Mouse (Mus musculus): ENCODE data around the gene Plbd2. TPM values are rescaled to one million over a fixed set of nuclear protein-coding genes. Genes with fewer than 3 reads are reported as not detected.

Gene Plbd2
- polyA plus RNA-seq, 1 experiment from 2014 or later: 28.7 TPM

GRCm38 (mm10) chr5:120493873-120494395, 9.5 kb downstream of the Plbd2 start:
- 78% methylated on average over 9 of the region's 9 CpGs for WGBS (ENCODE audit: insufficient replicate concordance)
- Histone ChIP-seq H3K4me3 (ENCODE audit: low read depth, low read length) (no peak overlapping the region), H3K27me3 (ENCODE audit: control insufficient read depth, insufficient read depth, low read length) (no peaks in the 10 kb centered on the region), H3K9me3 (replicated peaks; ENCODE audit: control insufficient read depth, low read length) (no peaks in the 10 kb centered on the region), H3K27ac (ENCODE audit: low read depth, low read length) (no peak overlapping the region), H3K9ac (ENCODE audit: low read depth, low read length) (no peak overlapping the region), H3K36me3 (ENCODE audit: control insufficient read depth, insufficient read depth, low read length) (no peaks in the 10 kb centered on the region), H3K4me2 (no peak overlapping the region), H3K4me1 (ENCODE audit: control insufficient read depth, insufficient read depth, low read length) (no peaks in the 10 kb centered on the region)
- no peak for ATAC-seq (replicated peaks; ENCODE audit: insufficient number of reproducible peaks, low FRiP score, low TSS enrichment)

DNA sequence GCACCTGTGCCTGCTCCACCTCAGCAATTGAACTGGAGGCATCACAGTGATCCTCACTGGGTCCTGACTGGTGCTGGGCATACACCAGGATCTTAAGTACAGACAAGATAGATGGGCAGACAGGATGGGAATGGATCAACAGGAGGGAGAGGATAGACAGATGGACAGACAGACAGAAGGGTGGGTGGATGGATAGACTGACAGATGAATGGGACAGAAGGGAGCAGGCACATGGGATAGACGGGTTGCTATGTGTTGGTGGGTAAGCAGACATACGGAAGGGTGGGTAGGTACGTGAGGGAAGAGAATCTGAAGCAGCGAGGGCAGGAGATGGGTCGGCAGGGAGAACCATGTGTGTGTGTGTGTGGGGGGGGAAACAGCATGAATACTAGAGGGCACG, 10.0 kb downstream of the Plbd2 start:
- H3K9ac ChIP-seq (ENCODE audit: low read depth, low read length): no peak overlapping the region
- H3K27ac ChIP-seq (ENCODE audit: low read depth, low read length): no peak overlapping the region
- no peak overlapping the region for H3K4me3 ChIP-seq (ENCODE audit: low read depth, low read length)
- 83% methylated on average over 6 of the region's 6 CpGs for WGBS (ENCODE audit: insufficient replicate concordance)
- no peaks in the 10 kb centered on the region for H3K9me3 ChIP-seq (replicated peaks; ENCODE audit: control insufficient read depth, low read length)
- no peaks in the 10 kb centered on the region for H3K36me3 ChIP-seq (ENCODE audit: control insufficient read depth, insufficient read depth, low read length)
- H3K27me3 ChIP-seq (ENCODE audit: control insufficient read depth, insufficient read depth, low read length): no peaks in the 10 kb centered on the region
- no peak overlapping the region for H3K4me2 ChIP-seq
- H3K4me1 ChIP-seq (ENCODE audit: control insufficient read depth, insufficient read depth, low read length): no peaks in the 10 kb centered on the region
- no peak for ATAC-seq (replicated peaks; ENCODE audit: insufficient number of reproducible peaks, low FRiP score, low TSS enrichment)

GRCm38 (mm10) chr5:120492437-120492836, 11.0 kb downstream of the Plbd2 start:
- 0 out of 2 replicates have a peak, but pooled peaks cover under 1% of the 10 kb centered on the region for H3K36me3 ChIP-seq (ENCODE audit: control insufficient read depth, insufficient read depth, low read length)
- ATAC-seq (replicated peaks; ENCODE audit: insufficient number of reproducible peaks, low FRiP score, low TSS enrichment): no peak
- H3K9me3 ChIP-seq (replicated peaks; ENCODE audit: control insufficient read depth, low read length): no peaks in the 10 kb centered on the region
- H3K9ac ChIP-seq (ENCODE audit: low read depth, low read length): no peak overlapping the region
- no peak overlapping the region for H3K4me3 ChIP-seq (ENCODE audit: low read depth, low read length)
- no peaks in the 10 kb centered on the region for H3K27me3 ChIP-seq (ENCODE audit: control insufficient read depth, insufficient read depth, low read length)
- H3K4me2 ChIP-seq: no peak overlapping the region
- H3K27ac ChIP-seq (ENCODE audit: low read depth, low read length): no peak overlapping the region
- H3K4me1 ChIP-seq (ENCODE audit: control insufficient read depth, insufficient read depth, low read length): no peaks in the 10 kb centered on the region
- WGBS (ENCODE audit: insufficient replicate concordance): 70% methylated on average over 11 of the region's 11 CpGs

DNA sequence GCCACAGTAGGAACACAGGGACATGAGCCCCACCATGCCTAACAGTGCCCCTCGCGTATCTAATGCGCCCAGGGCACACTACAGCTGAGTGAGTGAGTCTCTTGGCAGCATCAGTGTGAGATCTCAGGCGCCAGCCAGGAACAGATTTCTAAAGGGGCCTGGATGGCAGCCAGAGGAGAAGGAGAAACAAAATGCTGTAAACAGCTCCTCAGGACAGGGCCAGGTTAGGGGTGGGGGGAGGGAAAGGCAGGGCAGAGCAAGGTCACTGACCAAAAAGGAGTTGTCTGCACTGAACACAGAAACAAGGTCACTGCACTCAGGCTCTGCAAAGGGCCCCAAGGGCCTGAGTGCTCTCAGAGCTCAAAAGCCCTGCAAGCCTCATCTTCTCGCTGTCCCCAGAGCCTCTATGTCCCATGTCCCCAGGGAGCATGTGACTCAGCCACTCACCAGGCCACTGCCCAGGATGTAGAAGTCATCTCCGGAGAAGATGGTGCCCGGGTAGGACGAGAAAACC, 12.7 kb downstream of the Plbd2 start:
- H3K27ac ChIP-seq (ENCODE audit: low read depth, low read length): no peak overlapping the region
- no peaks in the 10 kb centered on the region for H3K4me1 ChIP-seq (ENCODE audit: control insufficient read depth, insufficient read depth, low read length)
- no peak overlapping the region for H3K9ac ChIP-seq (ENCODE audit: low read depth, low read length)
- no peaks in the 10 kb centered on the region for H3K27me3 ChIP-seq (ENCODE audit: control insufficient read depth, insufficient read depth, low read length)
- H3K36me3 ChIP-seq (ENCODE audit: control insufficient read depth, insufficient read depth, low read length): peaks cover 7% of the 10 kb centered on the region; the same call in 1 of the 2 replicates
- ATAC-seq (replicated peaks; ENCODE audit: insufficient number of reproducible peaks, low FRiP score, low TSS enrichment): no peak
- WGBS (ENCODE audit: insufficient replicate concordance): 58% methylated on average over 8 of the region's 8 CpGs
- no peaks in the 10 kb centered on the region for H3K9me3 ChIP-seq (replicated peaks; ENCODE audit: control insufficient read depth, low read length)
- H3K4me2 ChIP-seq: no peak overlapping the region
- no peak overlapping the region for H3K4me3 ChIP-seq (ENCODE audit: low read depth, low read length)

GRCm38 (mm10) chr5:120487844-120488243, 15.6 kb downstream of the Plbd2 start:
- no peak for ATAC-seq (replicated peaks; ENCODE audit: insufficient number of reproducible peaks, low FRiP score, low TSS enrichment)
- H3K36me3 ChIP-seq (ENCODE audit: control insufficient read depth, insufficient read depth, low read length): peaks cover 10% of the 10 kb centered on the region; the same call in 1 of the 2 replicates

DNA sequence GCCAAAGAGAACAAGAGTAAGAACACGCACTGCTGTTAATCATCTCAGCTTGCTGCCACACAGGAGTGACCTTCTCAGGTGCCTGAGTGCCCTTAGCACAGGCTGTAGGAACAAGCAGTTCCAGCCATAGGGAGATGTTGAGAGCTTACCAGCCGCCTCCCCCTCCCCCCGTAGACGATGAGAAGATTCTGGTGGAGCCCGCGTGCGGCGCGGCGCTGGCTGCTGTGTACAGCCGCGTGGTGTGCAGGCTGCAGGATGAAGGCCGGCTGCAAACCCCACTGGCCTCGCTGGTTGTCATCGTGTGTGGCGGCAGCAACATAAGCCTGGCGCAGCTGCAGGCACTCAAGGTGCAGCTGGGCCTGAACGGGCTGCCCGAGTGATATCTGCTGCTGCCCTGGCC, 20.0 kb downstream of the Plbd2 start:
- Histone ChIP-seq H3K9ac (ENCODE audit: low read depth, low read length) (no peak overlapping the region), H3K27me3 (ENCODE audit: control insufficient read depth, insufficient read depth, low read length) (no peaks in the 10 kb centered on the region), H3K4me2 (no peak overlapping the region), H3K27ac (ENCODE audit: low read depth, low read length) (no peak overlapping the region), H3K9me3 (replicated peaks; ENCODE audit: control insufficient read depth, low read length) (no peaks in the 10 kb centered on the region), H3K4me1 (ENCODE audit: control insufficient read depth, insufficient read depth, low read length) (no peaks in the 10 kb centered on the region), H3K4me3 (ENCODE audit: low read depth, low read length) (no peak overlapping the region), H3K36me3 (ENCODE audit: control insufficient read depth, insufficient read depth, low read length) (peaks cover 10% of the 10 kb centered on the region; the same call in 1 of the 2 replicates)
- WGBS (ENCODE audit: insufficient replicate concordance): 77% methylated on average over 19 of the region's 19 CpGs
- ATAC-seq (replicated peaks; ENCODE audit: insufficient number of reproducible peaks, low FRiP score, low TSS enrichment): no peak

More at GRCm38 (mm10) chr5:120487844-120488243, 15.6 kb downstream of the Plbd2 start:
- no peaks in the 10 kb centered on the region for H3K27me3 ChIP-seq (ENCODE audit: control insufficient read depth, insufficient read depth, low read length)
- no peaks in the 10 kb centered on the region for H3K9me3 ChIP-seq (replicated peaks; ENCODE audit: control insufficient read depth, low read length)
- no peaks in the 10 kb centered on the region for H3K4me1 ChIP-seq (ENCODE audit: control insufficient read depth, insufficient read depth, low read length)
- 84% methylated on average over 8 of the region's 8 CpGs for WGBS (ENCODE audit: insufficient replicate concordance)
- H3K9ac ChIP-seq (ENCODE audit: low read depth, low read length): no peak overlapping the region
- H3K4me2 ChIP-seq: no peak overlapping the region
- H3K4me3 ChIP-seq (ENCODE audit: low read depth, low read length): no peak overlapping the region
- no peak overlapping the region for H3K27ac ChIP-seq (ENCODE audit: low read depth, low read length)

- Histone ChIP-seq H3K36me3 (ENCODE audit: control insufficient read depth, insufficient read depth, low read length) (peaks cover 5% of the 10 kb centered on the region; the same call in 1 of the 2 replicates), H3K9me3 (replicated peaks; ENCODE audit: control insufficient read depth, low read length) (no peaks in the 10 kb centered on the region), H3K27me3 (ENCODE audit: control insufficient read depth, insufficient read depth, low read length) (no peaks in the 10 kb centered on the region; the same call in 1 of the 2 replicates), H3K9ac (ENCODE audit: low read depth, low read length) (no peak overlapping the region), H3K4me3 (ENCODE audit: low read depth, low read length) (no peak overlapping the region), H3K27ac (ENCODE audit: low read depth, low read length) (no peak overlapping the region), H3K4me2 (no peak overlapping the region), H3K4me1 (ENCODE audit: control insufficient read depth, insufficient read depth, low read length) (peaks cover 3% of the 10 kb centered on the region; the same call in 1 of the 2 replicates)
- 77% methylated on average over 9 of the region's 9 CpGs for WGBS (ENCODE audit: insufficient replicate concordance)
- ATAC-seq (replicated peaks; ENCODE audit: insufficient number of reproducible peaks, low FRiP score, low TSS enrichment): no peak
Measured at GRCm38 (mm10) chr5:120481205-120481604, 22.2 kb downstream of the Plbd2 start.

DNA sequence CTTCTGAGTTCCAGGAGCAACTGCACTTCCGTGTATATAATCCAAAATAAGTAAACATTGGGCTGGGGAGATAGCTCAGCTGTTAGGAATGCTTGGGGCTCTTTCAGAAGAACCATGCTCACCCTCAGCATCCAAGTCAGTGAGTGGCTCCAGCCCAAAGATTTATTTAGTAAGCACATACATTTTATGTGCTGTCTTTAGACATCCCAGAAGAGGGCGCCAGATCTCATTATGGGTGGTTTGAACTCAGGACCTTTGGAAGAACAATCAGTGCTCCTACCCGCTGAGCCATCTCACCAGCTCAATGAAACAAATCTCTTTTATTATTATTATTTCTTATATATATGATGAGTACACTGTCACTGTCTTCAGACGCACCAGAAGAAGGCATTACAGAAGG, 23.9 kb downstream of the Plbd2 start:
- 57% methylated on average over 4 of the region's 4 CpGs for WGBS (ENCODE audit: insufficient replicate concordance)
- no peak for ATAC-seq (replicated peaks; ENCODE audit: insufficient number of reproducible peaks, low FRiP score, low TSS enrichment)
- H3K4me1 ChIP-seq (ENCODE audit: control insufficient read depth, insufficient read depth, low read length): peaks cover 6% of the 10 kb centered on the region
- no peak overlapping the region for H3K27ac ChIP-seq (ENCODE audit: low read depth, low read length)
- no peak overlapping the region for H3K4me2 ChIP-seq
- H3K4me3 ChIP-seq (ENCODE audit: low read depth, low read length): no peak overlapping the region
- no peaks in the 10 kb centered on the region for H3K9me3 ChIP-seq (replicated peaks; ENCODE audit: control insufficient read depth, low read length)
- no peaks in the 10 kb centered on the region for H3K36me3 ChIP-seq (ENCODE audit: control insufficient read depth, insufficient read depth, low read length)
- no peak overlapping the region for H3K9ac ChIP-seq (ENCODE audit: low read depth, low read length)
- H3K27me3 ChIP-seq (ENCODE audit: control insufficient read depth, insufficient read depth, low read length): no peaks in the 10 kb centered on the region; the same call in 1 of the 2 replicates

- Histone ChIP-seq H3K27me3 (ENCODE audit: control insufficient read depth, insufficient read depth, low read length) (no peaks in the 10 kb centered on the region; the same call in 1 of the 2 replicates), H3K27ac (ENCODE audit: low read depth, low read length) (no peak overlapping the region), H3K4me1 (ENCODE audit: control insufficient read depth, insufficient read depth, low read length) (peaks cover 6% of the 10 kb centered on the region), H3K4me3 (ENCODE audit: low read depth, low read length) (no peak overlapping the region), H3K9me3 (replicated peaks; ENCODE audit: control insufficient read depth, low read length) (no peaks in the 10 kb centered on the region), H3K4me2 (no peak overlapping the region), H3K36me3 (ENCODE audit: control insufficient read depth, insufficient read depth, low read length) (no peaks in the 10 kb centered on the region), H3K9ac (ENCODE audit: low read depth, low read length) (no peak overlapping the region)
- WGBS (ENCODE audit: insufficient replicate concordance): 87% methylated on average over 5 of the region's 5 CpGs
- ATAC-seq (replicated peaks; ENCODE audit: insufficient number of reproducible peaks, low FRiP score, low TSS enrichment): no peak
Measured at GRCm38 (mm10) chr5:120477993-120478392, 25.4 kb downstream of the Plbd2 start.
